Mouse (Mus musculus): ENCODE results near the gene Pank4. TPM values are rescaled to one million over a fixed set of nuclear protein-coding genes. Genes with fewer than 3 reads are reported as not detected.

Pank4 gene
- polyA plus RNA-seq, 1 experiment from 2014 or later, result 51.0 TPM

DNA sequence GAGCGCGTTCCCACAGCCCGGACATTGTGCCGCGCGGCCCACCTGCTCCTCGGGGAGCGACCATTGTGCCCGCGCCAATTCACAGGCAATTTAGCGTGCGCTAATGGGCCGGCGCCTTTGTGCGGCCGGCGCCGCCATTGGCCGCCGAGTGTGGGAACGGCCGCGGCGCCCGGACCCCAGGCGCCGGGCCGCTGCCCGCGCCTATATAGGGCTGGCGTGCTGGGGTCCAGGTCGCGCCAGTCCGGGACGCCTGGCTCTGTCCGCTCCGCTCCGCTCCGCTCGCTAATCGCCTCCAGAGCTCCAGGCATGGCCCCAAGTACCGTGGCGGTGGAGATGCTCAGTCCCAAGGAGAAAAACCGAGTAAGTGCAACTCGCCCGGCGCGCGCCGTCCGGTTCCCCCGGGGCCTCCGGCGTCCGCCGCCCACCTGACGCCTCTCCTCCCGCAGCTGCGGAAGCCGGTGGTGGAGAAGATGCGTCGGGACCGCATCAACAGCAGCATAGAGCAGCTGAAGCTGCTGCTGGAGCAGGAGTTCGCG, 3.2 kb upstream of the Pank4 start, which contains the start of gene Hes5:
Gene Hes5, plus strand, starts transcription at position 234 of the 536 bp plus-strand sequence.
- Histone ChIP-seq H3K9ac (peak within 1 kb of the TSS; percentile 32), H3K4me1 (ENCODE audit: insufficient read depth) (peaks cover 17% of the 10 kb centered on the region), H3K4me3 (ENCODE audit: low read depth, low read length) (peak within 1 kb of the TSS; percentile 41), H3K9me3 (ENCODE audit: low read depth, low read length) (no peaks in the 10 kb centered on the region), H3K36me3 (ENCODE audit: insufficient read depth) (0 out of 2 replicates have a peak, but pooled peaks cover 2% of the 10 kb centered on the region), H3K27me3 (ENCODE audit: insufficient read depth, low read length) (peaks cover 64% of the 10 kb centered on the region), H3K4me2 (peak within 1 kb of the TSS; percentile 68), H3K27ac (ENCODE audit: low read depth) (no peak within 1 kb of the TSS)
- peak; percentile 59 for DNase-seq
- no peak for TF ChIP-seq CTCF (IDR thresholded peaks at IDR 0.05; ENCODE audit: low read depth)
- no peak for ATAC-seq (ENCODE audit: insufficient read depth)
- WGBS, result 1% methylated on average over 62 of the region's 65 CpGs

DNA sequence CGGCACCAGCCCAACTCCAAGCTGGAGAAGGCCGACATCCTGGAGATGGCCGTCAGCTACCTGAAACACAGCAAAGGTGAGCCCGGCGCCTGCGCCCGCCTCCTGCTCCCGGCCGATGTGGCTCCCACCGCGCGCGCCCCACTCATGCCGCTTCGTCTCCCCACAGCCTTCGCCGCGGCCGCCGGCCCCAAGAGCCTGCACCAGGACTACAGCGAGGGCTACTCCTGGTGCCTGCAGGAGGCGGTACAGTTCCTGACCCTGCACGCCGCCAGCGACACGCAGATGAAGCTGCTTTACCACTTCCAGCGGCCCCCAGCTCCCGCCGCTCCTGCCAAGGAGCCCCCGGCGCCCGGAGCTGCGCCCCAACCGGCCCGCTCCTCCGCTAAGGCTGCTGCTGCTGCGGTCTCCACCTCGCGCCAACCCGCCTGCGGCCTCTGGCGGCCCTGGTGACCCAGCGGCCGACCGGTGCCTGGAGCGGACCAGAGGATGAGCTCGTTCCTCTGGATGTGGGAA, 2.6 kb upstream of the Pank4 start:
- under 1% methylated on average over 47 of the region's 47 CpGs for WGBS
- peak overlapping the region; percentile 32 for H3K9ac ChIP-seq
- peak overlapping the region; percentile 41 for H3K4me3 ChIP-seq (ENCODE audit: low read depth, low read length)
- DNase-seq (peak; percentile 41), ATAC-seq (ENCODE audit: insufficient read depth) (no peak)
- peaks cover 17% of the 10 kb centered on the region for H3K4me1 ChIP-seq (ENCODE audit: insufficient read depth)
- peak overlapping the region; percentile 68 for H3K4me2 ChIP-seq
- H3K36me3 ChIP-seq (ENCODE audit: insufficient read depth), result peaks cover 6% of the 10 kb centered on the region; the same call in 1 of the 2 replicates
- peaks cover 64% of the 10 kb centered on the region for H3K27me3 ChIP-seq (ENCODE audit: insufficient read depth, low read length)
- no peak overlapping the region for H3K27ac ChIP-seq (ENCODE audit: low read depth)
- no peaks in the 10 kb centered on the region for H3K9me3 ChIP-seq (ENCODE audit: low read depth, low read length)
- no peak for TF ChIP-seq CTCF (IDR thresholded peaks at IDR 0.05; ENCODE audit: low read depth)

DNA sequence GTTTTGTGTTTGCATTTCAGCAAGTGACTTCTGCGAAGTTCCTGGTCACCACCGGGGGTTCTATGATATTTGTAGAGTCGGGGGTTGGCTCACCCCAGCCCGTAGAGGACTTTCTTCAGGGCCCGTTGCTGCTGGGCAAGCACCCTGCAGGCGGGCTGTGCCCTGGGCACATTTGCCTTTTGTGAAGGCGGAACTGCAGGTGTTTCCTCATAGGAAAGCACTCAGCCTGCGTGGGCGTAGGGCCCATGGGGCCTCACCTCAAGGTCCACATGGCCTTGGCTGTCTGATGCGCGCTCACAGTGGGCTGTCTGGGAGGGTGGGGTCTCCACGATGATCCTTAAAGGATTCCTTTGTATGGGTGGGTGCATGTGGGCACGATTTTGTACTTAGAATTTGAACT, 2.0 kb upstream of the Pank4 start:
- Histone ChIP-seq H3K27ac (ENCODE audit: low read depth) (no peak overlapping the region), H3K9me3 (ENCODE audit: low read depth, low read length) (no peaks in the 10 kb centered on the region), H3K4me2 (peak overlapping the region; percentile 68), H3K9ac (no peak overlapping the region), H3K4me3 (ENCODE audit: low read depth, low read length) (peak overlapping the region; percentile 41), H3K36me3 (ENCODE audit: insufficient read depth) (peaks cover 12% of the 10 kb centered on the region; the same call in 1 of the 2 replicates), H3K4me1 (ENCODE audit: insufficient read depth) (peaks cover 17% of the 10 kb centered on the region), H3K27me3 (ENCODE audit: insufficient read depth, low read length) (peaks cover 62% of the 10 kb centered on the region)
- TF ChIP-seq CTCF (IDR thresholded peaks at IDR 0.05; ENCODE audit: low read depth), result no peak
- ATAC-seq (ENCODE audit: insufficient read depth) (no peak), DNase-seq (peak; percentile 28)
- WGBS, result 27% methylated on average over 13 of the region's 13 CpGs

DNA sequence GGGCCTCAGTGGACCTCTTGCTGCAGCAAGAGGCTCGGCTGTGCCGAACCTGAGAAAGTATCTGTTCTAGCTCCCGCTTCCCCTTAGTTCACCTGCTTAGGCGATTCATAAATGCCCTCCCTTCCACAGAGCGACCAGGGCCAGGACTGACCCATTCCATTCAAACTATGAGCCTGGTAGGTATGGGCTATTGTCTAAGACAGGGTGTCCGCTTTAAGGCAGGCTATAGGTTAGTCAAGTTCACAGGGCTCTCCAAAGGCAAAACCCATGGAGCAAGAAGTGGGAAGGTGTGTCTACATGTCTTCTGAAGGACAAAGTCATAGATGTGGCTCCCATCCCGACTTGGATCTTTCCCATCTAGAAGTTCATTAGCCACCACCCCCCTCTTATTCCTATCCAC, 1.2 kb upstream of the Pank4 start:
- peak overlapping the region; percentile 83; the same call in 1 of the 2 replicates for H3K4me2 ChIP-seq
- ATAC-seq (ENCODE audit: insufficient read depth), result no peak
- H3K27ac ChIP-seq (ENCODE audit: low read depth), result no peak overlapping the region
- 80% methylated on average over 7 of the region's 7 CpGs for WGBS
- no peak for DNase-seq
- no peak overlapping the region for H3K4me3 ChIP-seq (ENCODE audit: low read depth, low read length)
- no peaks in the 10 kb centered on the region for H3K9me3 ChIP-seq (ENCODE audit: low read depth, low read length)
- no peak for TF ChIP-seq CTCF (IDR thresholded peaks at IDR 0.05; ENCODE audit: low read depth)
- H3K4me1 ChIP-seq (ENCODE audit: insufficient read depth), result peaks cover 13% of the 10 kb centered on the region
- peaks cover 55% of the 10 kb centered on the region for H3K27me3 ChIP-seq (ENCODE audit: insufficient read depth, low read length)
- H3K36me3 ChIP-seq (ENCODE audit: insufficient read depth), result peaks cover 15% of the 10 kb centered on the region
- H3K9ac ChIP-seq, result no peak overlapping the region

DNA sequence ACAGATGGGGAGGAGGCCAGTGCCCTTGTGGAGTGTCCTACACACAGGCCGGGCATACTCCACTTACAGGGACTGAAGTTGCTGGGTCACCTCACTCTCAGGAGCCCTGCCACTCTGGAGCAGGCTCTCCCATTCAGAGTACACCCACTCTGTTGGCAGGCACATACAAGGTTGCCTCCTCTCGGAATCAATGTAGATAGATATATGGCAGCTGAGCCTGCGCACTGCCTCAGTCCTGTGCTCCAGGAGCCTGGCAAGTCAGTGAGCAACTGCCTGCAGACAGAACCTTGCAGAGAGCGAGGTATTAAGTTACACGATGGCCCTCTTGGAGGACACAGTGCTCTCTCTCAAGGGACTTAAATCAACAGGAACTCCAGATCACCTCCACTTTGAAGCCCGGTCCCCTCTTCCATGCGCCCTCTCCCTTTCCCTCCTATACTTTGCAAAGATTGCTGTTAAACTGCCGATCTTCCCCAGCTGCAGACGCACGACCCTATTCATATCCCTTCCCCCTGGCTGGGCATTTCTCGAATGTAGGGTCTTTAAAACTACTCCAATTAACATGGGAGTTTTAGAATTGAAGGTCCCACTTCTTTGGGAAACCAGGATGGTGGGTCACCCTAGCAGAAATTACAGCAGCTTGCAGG, 610 bp upstream of the Pank4 start:
- Histone ChIP-seq H3K9me3 (ENCODE audit: low read depth, low read length) (no peaks in the 10 kb centered on the region), H3K4me2 (peak overlapping the region; percentile 83), H3K4me3 (ENCODE audit: low read depth, low read length) (peak overlapping the region; percentile 87), H3K9ac (no peak overlapping the region), H3K4me1 (ENCODE audit: insufficient read depth) (peaks cover 7% of the 10 kb centered on the region), H3K27me3 (ENCODE audit: insufficient read depth, low read length) (peaks cover 52% of the 10 kb centered on the region), H3K36me3 (ENCODE audit: insufficient read depth) (peaks cover 20% of the 10 kb centered on the region), H3K27ac (ENCODE audit: low read depth) (no peak overlapping the region)
- DNase-seq, result no peak
- WGBS, result 24% methylated on average over 11 of the region's 11 CpGs
- no peak for ATAC-seq (ENCODE audit: insufficient read depth)
- TF ChIP-seq CTCF (IDR thresholded peaks at IDR 0.05; ENCODE audit: low read depth), result no peak

DNA sequence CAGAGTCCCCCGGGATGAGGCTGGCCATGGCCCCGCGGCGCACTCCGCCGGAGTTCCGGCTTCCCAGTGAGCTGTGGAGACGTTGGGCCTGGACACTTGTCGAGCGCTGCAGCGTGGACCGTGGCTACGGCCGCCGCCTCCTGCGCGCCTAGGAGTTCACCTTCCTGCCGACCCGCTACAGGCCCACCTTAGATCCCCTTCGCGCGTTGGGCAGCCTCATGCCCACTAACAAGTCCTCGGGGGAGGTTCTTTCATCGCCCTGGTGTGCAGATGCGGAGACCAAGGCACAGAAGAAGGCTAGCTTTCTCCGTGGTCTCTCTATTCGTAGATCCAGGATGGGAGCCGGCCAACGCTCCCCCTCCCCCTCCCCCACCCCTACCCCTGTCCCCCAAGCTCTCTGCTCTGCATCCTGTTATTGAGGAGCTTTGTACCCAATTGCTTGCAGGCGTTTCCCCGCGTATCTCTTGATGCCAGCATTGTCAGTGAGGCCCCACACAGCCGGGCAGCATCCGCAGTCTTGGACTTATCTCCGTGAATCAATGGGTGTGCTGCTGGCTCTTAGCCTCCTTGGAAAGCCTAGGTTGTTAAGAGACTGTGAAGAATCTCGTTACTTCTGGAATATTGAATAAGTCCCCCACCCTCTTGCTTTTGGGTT, 785 bp downstream of the Pank4 start:
- Histone ChIP-seq H3K4me2 (peak overlapping the region; percentile 83), H3K27me3 (ENCODE audit: insufficient read depth, low read length) (peaks cover 38% of the 10 kb centered on the region), H3K27ac (ENCODE audit: low read depth) (peak overlapping the region; percentile 89), H3K9ac (peak overlapping the region; percentile 80), H3K4me1 (ENCODE audit: insufficient read depth) (peaks cover 6% of the 10 kb centered on the region), H3K4me3 (ENCODE audit: low read depth, low read length) (peak overlapping the region; percentile 87), H3K36me3 (ENCODE audit: insufficient read depth) (peaks cover 30% of the 10 kb centered on the region), H3K9me3 (ENCODE audit: low read depth, low read length) (no peaks in the 10 kb centered on the region)
- no peak for TF ChIP-seq CTCF (IDR thresholded peaks at IDR 0.05; ENCODE audit: low read depth)
- ATAC-seq (ENCODE audit: insufficient read depth) (no peak), DNase-seq (no peak)
- WGBS, result 2% methylated on average over 36 of the region's 36 CpGs

DNA sequence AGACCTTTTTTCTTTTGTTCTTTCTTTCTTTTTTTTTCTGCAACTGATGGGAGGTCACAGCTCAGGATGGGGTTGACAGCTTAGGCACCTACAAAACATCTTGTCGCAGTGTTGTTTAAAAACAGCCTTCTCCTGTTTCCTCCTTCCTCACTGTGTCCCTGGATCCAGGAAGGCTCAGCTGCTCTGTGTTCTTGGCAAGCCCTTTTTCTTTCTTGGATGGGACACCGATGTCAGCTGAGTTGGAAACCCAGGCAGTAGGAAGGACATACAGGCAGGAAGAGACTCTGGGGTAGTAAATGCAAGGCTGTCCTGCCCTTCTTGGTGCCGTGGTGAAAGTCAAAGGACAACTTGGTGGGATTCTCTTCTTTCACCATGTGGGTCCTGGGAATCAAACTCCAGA, 1.9 kb downstream of the Pank4 start:
- no peak for TF ChIP-seq CTCF (IDR thresholded peaks at IDR 0.05; ENCODE audit: low read depth)
- peak overlapping the region; percentile 83 for H3K4me2 ChIP-seq
- H3K27me3 ChIP-seq (ENCODE audit: insufficient read depth, low read length), result peaks cover 26% of the 10 kb centered on the region
- H3K36me3 ChIP-seq (ENCODE audit: insufficient read depth), result peaks cover 41% of the 10 kb centered on the region
- ATAC-seq (ENCODE audit: insufficient read depth), result no peak
- peak overlapping the region; percentile 80 for H3K9ac ChIP-seq
- 67% methylated on average over 3 of the region's 3 CpGs for WGBS
- H3K4me1 ChIP-seq (ENCODE audit: insufficient read depth), result peaks cover 6% of the 10 kb centered on the region
- H3K9me3 ChIP-seq (ENCODE audit: low read depth, low read length), result no peaks in the 10 kb centered on the region
- DNase-seq, result no peak
- H3K27ac ChIP-seq (ENCODE audit: low read depth), result 0 out of 2 replicates have a peak overlapping the region, but pooled peaks have one; percentile 8
- 0 out of 2 replicates have a peak overlapping the region, but pooled peaks have one; percentile 87 for H3K4me3 ChIP-seq (ENCODE audit: low read depth, low read length)
